Mouse (Mus musculus) CD4-positive, CD25-positive, alpha-beta regulatory T cell, adult 4 months (primary cell): ENCODE data around the gene Mybbp1a. TPM values are rescaled to one million over a fixed set of nuclear protein-coding genes. Genes with fewer than 3 reads are reported as not detected.

Experiments used
- ATAC-seq: one replicate; pipeline ENCODE4 v1.8.0; 2017
- polyA plus RNA-seq, 2 experiments: library from polyadenylated mRNA; unstranded; fragments of 100-300 nt; shearing (Covaris generic); gene quantifications; one replicate each; pipeline ENCODE4 v1.2.1; 2017

Gene Mybbp1a
- polyA plus RNA-seq, 2 experiments from 2014 or later = 73.7 to 102 TPM

DNA sequence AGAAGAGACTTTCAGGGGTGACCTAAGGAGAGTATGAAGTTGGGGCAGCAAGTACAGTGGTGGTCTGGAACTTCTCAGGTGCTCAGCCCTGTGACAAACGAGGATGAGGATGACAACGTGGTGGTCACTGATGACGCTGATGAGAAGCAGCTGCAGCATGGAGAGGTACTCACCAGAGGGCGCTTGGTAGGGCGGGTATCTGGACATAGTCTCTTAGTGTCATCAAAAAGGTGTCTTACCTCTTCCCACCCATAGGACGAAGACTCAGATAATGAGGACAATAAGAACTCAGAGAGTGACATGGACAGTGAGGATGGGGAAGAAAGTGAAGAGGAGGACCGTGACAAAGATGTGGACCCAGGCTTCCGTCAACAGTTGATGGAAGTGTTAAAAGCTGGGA, 6.3 kb downstream of the Mybbp1a start:
- no peak for ATAC-seq

GRCm38 (mm10) chr11:72452140-72452665, 11.0 kb downstream of the Mybbp1a start:
- ATAC-seq = no peak

DNA sequence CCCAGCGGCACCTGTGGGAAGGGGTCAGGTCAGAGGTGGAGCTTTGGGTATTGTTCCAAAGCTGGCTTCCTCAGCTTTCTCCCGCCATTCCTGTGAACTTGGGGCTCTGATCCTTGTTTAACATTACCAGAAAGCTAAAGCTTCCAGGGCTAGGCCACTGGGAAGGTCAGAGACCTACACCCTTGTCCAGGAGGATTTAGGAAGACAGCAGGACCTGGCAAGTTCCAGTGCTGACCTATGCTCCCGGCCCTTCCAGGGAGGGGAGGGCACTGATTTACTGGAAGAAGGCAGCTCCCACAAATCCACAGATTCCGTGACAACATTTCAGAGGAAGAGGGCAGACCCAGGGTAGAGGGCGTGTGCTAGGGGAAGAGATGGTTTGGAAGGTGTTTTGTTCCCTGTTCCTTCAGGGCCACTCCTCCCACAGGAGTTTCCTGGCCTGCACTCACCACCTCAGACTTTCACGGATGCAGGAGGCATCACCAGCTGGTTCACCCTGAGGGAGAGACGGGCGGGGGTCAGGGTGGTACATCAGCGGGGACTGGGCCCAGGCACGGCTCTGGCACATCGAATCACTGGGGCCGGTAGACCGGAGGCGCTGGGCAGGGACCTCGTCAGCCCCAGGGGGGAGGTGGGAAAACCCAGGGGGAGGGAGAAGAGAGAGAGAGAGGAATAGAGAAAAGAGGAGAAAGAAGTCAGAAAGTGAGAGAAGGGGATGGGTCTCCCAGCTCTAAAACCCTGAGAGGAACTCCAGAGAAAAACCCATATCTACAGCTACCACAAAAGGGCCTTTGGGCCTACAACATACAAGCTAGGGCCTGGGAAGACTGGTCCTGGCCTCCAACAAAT, 12.2 kb downstream of the Mybbp1a start:
- no peak for ATAC-seq

DNA sequence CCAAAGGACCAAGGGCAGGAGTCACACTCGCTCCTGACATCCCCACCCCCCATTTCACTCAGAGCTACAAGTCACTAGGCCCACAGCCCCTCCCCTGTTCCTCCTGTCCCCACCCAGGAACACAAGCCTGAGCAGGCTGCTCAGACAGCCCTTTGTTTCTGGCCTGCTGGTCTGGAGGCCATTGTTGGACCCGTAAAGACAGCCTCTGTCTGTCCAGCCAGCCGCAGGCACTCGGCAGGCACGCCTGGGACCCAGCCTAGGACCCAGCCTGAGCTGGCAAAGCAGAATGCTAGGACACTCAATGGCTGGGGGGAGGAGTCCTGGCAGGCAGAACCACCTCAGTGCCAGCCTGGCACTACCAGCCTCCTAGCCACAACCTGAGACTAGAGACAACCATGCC, 14.5 kb downstream of the Mybbp1a start:
- no peak for ATAC-seq

DNA sequence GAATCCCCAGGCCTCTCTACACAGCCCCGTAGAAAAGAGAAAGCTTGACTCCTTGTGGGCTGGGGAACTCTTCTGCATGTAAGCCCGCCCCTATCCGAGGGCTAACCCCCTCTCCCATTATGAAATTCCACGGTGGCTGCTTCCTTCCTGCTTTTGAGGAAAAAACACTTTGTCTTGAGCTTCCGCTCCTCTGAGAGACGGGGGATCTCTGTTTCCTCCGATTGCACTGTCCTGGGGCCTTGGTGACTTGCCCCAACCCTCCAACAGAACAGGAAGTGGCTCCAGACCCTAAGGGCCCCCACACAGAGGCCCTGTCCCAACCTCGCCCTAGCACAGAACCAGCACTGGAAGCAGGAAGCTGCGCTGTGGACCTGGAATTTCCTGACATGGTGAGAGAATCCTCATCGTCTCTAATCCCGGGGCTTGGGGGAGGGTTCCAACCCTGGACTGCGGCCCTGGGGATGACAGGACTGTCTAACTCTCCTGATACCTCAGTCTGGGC, 16.9 kb downstream of the Mybbp1a start:
- no peak for ATAC-seq

GRCm38 (mm10) chr11:72458502-72458901, 17.3 kb downstream of the Mybbp1a start:
- no peak for ATAC-seq

GRCm38 (mm10) chr11:72461500-72461981, 20.4 kb downstream of the Mybbp1a start:
- ATAC-seq = no peak

DNA sequence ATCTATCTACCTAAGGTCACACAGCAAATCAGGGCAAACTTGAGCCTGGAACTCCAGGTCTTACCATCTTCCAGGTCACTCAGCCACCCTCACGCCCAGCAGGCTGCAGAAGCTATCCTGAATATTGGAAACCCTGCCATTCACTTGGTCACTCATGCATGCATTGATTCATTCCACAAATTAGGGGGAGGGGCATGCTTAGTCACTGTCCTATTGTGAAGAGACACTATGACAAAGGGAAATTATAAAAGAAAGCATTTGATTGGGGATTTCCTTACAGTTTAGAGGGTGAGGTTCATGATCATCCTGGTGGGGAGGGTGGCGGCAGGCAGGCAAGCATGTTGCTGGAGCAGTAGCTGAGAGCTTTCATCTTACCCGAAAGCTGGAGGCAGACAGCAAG, 23.7 kb downstream of the Mybbp1a start:
- ATAC-seq = no peak

DNA sequence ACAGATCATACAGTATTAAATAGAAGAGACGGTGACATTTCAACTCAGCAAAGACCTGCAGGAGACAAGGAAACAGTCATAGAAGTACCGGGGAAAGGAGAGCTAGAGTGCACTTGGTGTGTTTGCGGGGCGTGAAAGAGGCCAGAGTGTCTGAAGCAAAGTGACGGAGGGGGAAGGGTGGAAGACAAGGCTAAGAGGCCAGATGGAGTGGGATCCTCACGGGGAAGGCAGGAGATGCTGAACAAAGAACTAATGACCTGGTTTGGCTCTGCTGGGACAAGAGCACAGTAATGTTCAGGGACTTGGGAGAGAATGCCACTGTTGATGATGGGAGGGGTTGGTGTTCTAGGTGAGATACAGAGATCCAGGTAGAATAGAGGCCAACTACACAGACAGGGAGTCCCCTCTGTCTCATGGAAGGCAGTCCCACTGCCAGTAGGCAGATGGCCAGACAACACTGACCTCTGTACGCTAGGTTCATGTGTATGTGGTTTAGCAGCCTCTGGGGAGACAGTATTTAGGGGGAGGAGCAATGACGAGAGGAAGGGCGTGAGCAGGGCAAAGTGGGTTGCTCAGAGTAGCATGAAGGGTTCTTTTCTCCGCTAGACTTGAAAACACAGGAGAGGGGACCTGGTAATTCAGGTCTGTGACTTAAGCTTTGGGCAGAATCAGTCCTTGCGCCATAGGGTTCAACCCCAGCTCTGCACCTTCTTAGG, 25.0 kb downstream of the Mybbp1a start:
- ATAC-seq = no peak

- no peak for ATAC-seq
Measured at GRCm38 (mm10) chr11:72466694-72467507, 25.7 kb downstream of the Mybbp1a start.

GRCm38 (mm10) chr11:72468525-72468924, 27.4 kb downstream of the Mybbp1a start:
- ATAC-seq = no peak

GRCm38 (mm10) chr11:72469217-72469616, 28.1 kb downstream of the Mybbp1a start:
- ATAC-seq = no peak

- ATAC-seq = no peak
Measured at GRCm38 (mm10) chr11:72470004-72470403, 28.8 kb downstream of the Mybbp1a start.

DNA sequence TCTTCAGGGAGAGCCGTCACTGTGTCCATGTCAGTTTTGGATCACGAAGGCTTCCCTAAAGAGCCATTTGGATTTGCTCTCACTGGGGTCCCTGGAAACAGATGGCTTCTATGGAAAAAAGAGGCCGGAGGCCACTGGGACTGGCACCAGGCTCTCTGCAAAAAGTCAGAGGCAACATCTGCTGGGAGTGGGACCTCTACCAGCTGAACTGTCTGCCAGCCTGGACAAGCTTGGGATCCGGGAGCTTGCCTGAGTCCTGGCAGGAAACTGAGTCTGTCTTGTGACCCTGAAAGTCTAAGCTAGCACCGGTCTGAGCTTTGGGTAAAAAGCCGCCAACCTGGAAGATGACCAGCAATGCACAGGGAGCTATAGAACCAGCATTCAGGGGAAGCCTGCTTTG, 30.2 kb downstream of the Mybbp1a start:
- no peak for ATAC-seq

- no peak for ATAC-seq
Measured at GRCm38 (mm10) chr11:72473540-72473939, 32.4 kb downstream of the Mybbp1a start.

GRCm38 (mm10) chr11:72474926-72475325, 33.8 kb downstream of the Mybbp1a start:
- no peak for ATAC-seq

DNA sequence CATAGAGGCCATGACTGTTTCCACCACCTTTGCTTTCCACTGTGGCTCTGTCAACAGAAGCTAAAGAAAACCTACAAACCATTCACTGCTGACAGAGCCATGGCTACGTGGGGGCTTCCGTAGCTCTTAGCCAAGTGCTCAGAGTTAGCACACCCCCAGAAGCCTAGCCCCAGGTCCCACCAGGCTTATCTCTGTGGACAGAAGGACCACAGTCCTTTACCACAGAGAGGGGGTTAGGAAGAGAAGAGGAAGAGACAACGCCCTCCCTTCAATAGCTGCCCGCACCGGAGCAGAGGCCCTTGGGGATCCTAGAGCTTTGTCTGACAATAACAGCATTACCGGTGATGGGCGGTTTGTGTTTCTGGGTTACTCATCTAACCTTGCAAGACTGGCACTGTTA, 34.3 kb downstream of the Mybbp1a start:
- ATAC-seq = no peak

DNA sequence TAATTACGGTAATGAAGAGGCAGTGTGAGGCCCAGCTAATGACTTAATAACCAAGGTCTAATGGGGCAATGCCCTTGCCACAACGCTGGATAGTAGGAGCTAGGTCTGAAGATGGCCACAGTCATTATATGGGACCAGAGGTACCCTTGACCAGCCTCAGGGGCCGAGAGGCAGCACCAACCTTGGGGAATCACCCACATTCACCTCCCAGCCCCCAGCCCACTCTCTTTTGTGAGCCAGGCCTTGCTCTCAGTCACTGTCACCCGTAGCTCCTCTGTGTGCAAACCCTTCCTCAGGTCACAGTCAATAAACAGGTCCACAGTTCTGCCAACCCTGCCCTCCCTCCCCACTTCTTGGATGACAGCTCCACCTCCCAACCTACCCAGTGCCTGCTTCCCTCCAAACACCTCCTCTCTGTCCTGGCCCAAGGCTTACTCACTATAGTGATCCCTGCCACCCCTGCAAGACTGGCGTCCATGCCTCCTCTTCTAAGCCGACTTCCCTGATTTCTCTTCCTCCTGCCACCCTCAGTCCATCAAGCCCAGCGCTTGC, 35.0 kb downstream of the Mybbp1a start:
- no peak for ATAC-seq

DNA sequence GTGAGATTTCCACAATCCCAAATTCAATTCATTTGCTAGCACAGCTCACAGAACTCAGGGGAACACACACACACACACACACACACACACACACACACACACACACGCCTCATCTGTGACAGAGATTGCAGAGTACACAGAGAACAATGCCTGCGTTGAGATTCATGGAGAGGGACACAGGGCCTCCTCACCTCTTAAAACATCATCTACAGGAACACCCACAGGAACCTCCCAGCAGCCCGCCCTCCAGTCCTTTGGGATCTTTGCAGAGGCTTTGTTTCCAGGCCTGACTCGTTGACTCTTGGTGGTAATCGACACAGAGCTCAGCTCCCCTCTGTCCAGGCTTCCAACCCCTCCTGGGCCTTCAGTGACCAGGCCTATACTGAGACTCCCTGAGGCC, 36.0 kb downstream of the Mybbp1a start:
- ATAC-seq = no peak

- no peak for ATAC-seq
Measured at GRCm38 (mm10) chr11:72477653-72478052, 36.5 kb downstream of the Mybbp1a start.

GRCm38 (mm10) chr11:72478228-72478627, 37.1 kb downstream of the Mybbp1a start:
- ATAC-seq = no peak

DNA sequence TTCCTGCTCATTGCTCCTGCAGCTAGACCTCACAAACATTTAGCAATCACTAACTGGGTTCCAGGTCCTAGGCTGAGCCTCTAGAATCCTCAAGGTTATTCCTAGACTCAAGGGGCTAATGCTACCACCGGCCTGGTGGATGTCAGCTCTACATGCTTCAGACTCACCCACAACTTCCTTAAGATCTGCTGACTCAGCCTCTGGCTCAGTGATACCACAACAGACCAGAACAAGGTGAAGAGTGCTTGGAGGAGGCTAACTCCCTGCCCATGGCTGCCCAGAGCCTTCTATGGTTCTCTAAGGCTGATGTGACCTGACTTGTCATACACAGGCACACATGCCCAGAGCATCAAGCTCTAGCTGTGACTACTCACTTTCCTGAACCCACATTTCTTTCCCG, 38.3 kb downstream of the Mybbp1a start:
- ATAC-seq = no peak
